Mouse (Mus musculus): ENCODE results near the gene Prrt3.

The Prrt3 gene

DNA sequence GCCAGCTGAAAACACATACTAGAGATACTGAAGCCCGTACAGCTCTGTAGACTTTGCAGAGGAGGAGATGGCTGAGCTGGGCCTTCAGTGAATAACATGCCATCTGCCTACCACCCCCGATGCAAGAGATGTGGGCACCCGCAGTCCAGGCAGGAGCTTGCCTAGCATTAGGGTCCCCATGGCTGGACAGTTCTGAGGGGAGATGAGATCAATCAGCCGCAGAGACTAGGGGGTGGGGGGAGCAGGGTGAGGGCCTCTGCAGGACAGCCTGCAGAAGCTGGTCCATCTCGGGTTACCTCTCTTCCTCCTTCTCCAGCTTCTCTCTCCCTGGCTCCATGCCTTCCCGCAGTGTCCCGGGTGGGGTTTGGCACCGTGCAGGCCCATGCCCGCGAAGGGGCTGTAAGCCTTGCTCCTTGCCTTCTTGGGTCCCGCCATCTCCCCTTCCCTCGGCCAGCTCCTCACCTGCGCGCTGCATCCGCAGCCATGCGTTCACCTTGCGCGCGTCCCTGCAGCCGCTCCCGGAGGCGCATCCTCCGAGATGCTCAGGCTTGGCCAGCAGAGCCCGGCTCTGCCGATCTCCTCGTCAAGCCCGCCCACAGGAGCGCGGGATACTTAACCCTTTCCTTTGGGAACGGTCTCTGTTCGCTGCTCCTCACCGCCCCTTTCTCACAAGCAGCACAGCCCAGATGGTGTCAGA, at the start of gene Prrt3:
Prrt3 (minus strand) TSS at position 544 of the 697 bp plus-strand sequence.
- no peak for DNase-seq (ENCODE audit: low read depth, low spot score)

DNA sequence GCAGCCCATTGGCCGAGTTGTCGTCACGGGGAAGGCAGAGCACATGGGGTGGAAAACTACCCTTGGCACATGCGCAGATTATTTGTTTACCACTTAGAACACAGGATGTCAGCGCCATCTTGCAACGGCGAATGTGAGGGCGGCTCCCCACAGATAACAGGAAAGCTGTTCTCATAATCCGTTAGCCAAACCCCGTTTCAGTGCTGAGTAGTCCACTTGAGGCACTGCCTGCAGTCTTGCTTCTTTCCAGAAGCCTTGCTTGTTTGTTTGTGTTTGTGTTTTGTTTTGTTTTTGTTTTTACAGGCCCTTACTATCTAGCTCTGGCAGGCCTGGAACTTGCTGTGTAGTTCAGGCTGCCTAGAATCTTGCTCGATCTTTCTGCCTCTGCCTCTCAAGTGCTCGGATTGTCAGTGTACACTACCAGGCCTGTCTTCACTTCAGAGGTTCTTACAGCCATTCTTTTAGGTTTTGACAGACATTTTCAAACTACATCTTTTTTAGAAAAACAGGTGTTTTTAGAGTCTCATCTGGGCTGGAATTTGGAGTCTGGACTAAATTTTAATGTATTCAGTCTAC, 42.3 kb upstream of the Prrt3 start:
- no peak for DNase-seq (ENCODE audit: low read depth, low spot score)

DNA sequence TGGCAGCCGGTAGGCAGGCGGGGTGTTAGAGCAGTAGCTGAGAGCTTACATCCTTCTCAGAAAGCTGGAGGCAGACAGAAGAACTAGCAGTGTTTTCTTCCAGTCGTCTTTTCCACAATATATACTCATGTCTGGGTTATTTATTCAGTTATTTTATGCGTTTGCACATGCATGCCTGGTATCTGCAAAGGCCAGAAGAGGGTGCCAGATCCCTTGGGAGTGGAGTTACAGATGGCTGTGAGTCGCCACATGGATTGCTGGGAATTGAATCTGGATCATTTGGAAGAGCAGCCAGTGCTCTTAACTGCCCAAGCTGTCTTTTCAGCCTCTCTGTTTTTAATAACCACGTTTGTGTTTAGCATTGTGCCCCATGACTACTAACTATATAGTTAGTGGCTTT, 39.9 kb upstream of the Prrt3 start:
- DNase-seq (ENCODE audit: low read depth, low spot score): no peak

DNA sequence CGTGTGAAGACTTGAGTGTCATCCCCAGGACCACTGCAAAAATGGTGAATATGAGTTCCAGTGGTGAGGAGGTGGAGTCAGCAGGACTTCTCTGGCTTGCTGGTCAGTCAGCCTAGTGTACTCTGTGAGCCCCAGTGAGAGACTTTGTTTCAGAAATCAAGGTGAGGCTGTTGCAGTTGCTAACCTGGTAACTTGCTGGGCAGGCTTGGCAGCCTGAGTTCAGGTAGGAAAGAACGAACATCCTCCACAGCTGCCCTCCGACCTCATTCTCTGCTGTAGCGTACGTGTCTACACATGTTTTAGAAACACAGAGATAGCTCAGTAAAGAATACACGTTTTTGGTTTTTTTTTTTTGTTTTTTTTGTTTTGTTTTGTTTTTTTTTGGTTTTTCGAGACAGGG, 33.2 kb upstream of the Prrt3 start:
- no peak for DNase-seq (ENCODE audit: low read depth, low spot score)

DNA sequence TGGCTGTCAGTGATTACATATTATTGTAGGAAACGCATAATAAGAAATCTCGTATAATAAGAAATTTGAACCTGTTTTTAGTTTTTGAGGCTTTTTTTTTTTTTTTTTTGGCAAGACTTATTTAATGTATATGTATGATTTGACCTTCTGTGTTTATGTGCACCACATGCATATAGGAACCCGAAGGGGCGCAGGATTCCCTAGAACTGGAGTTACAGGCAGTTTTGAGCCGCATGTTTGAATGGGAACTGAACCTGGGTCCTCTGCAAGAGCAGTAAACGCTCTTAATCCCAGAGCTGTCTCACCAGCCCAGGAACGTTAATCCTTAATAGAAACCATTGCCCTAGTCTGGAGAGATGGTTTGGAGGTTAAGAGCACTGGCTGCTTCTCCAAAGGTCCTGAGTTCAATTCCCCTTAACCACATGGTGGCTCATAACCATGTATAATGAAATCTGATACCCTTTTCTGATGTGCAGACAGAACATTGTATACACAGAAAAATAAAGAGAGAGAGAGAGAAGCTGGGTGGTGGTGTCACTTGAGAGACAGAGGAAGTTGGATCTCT, 30.2 kb upstream of the Prrt3 start:
- no peak for DNase-seq (ENCODE audit: low read depth, low spot score)

DNA sequence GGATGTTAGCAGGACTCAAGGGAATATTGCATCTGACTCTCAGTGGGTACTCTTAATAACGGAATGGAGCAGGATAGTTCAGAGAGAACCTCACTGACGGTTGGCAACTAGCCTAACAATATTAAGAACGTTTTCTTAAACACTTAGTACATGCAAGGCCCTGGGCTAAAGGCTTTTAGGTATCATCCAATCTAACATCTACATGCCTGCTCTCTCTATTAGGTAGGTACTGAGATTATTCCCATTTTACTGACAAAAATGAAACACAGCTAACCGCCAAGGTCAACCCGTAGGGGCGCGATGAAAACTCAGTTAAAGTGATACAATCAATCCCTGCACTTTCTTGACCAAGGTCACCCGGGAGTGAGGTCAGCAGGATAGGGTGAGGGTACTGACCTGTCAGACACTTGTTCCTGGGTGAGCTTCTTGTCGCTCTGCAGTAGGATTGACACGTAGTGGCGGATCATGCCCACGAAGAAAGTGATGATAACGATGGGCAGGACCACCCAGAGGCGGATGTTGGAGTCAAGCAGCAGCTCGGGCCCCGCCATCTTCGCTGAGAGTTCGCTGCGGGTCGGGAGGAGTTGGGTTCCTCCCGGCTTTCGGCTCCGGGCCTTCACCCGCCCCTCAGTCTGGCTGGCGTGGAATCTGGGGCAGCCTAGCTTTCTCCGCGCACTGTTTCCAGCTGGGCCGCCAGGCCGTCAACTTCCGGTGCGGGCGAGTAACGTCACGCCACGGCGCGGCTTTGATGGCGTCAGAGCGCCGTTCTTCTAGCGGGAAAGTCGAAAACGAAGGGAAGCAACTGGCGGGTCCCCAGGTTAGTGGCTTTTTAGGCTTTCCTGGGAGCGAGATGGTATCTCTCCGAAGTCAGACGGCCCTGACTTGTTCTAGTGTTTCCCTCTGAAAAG, 29.5 kb upstream of the Prrt3 start, which contains the start of the genes Emc3 and Fancd2:
Emc3 (minus strand) TSS at position 721 of the 908 bp plus-strand sequence.
Fancd2 (plus strand) TSS at position 751 of the 908 bp plus-strand sequence.
- DNase-seq (ENCODE audit: low read depth, low spot score): peak; percentile 82

DNA sequence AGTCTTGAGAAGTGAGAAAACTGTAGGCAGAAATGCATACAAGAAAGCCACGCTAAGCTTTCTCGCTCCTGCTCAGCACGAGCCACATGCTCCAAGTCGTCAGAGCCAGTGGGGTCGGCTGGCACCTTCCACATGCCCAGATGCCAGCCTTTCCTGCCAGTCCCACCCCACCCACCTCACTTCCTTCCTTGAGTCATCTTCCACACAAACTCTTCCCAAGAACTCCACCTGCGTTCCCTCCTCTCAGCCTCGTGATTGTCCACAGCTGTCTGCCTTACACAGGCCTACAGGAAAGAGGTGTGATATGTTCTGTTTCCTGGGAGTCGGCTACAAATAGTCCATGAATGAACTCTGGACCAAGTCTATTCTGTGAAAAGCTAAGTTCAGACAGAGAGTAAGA, 21.7 kb upstream of the Prrt3 start:
- no peak for DNase-seq (ENCODE audit: low read depth, low spot score)

DNA sequence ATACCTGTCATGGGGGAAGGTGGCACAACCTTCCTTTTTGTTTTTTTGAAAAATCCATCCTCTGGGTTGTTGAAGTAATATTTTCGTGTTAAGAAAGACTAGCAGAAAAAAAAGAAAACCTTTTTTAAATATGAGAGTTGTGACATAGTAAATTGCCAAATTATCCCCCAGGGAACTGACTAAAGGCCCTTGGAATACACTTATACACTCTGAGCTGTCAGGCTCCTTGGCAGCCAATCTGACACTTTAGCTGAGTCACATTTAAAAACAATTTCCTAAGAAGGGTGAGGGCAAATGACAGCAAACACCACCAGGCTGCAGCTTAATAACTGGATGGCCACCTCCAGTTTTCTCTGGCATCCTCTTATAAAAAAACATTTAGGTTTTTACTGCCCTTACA, 20.6 kb upstream of the Prrt3 start:
- DNase-seq (ENCODE audit: low read depth, low spot score): peak; percentile 47

DNA sequence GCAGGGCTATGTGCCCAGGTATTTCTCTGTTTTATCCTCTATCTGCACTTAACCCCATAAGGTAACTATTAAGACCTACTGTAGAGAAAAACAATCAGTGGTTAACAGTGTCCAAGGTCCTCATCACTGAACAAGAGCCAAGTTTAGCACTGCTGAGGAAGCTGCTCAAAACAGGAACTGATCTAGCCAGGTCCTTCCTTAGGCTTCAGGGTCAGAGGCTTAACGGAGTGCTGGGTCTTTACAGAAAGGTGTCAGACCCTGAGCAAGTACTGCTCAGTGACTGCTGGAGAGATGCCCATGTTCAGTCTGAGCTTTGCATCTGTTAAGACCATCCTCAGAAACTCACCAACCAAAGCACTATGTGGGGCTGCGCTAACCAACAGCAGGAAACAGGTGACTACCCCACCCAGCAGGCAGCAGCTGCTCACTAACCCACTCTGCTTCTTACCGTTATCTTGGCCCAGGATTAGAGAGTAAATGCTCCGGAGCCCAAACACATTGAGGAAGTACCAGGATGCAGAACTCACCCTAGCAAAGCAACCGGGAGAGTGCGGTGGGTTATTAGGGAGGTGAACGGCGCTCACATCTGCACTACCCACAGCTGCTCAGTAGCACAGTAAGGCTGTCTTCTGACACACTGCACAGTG, 15.8 kb upstream of the Prrt3 start:
- no peak for DNase-seq (ENCODE audit: low read depth, low spot score)

DNA sequence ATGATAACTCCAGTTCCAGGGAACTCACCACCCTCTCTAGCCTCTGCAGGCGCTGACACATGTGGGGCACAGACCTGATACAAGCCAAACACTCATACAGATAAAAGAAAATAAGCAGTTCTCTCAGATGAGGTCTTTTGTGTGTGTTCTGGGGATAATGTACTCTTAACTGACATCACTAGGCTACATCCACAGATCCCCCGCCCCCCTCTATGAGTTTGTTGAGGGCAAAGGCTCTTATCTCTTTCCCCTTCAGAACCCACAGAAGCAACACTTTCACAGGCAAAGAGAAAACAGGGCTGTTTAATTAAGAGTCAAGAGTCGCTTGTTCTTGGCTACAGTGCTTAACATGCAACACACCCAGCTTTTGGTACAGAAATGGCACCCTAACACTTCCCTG, 12.9 kb upstream of the Prrt3 start:
- no peak for DNase-seq (ENCODE audit: low read depth, low spot score)

DNA sequence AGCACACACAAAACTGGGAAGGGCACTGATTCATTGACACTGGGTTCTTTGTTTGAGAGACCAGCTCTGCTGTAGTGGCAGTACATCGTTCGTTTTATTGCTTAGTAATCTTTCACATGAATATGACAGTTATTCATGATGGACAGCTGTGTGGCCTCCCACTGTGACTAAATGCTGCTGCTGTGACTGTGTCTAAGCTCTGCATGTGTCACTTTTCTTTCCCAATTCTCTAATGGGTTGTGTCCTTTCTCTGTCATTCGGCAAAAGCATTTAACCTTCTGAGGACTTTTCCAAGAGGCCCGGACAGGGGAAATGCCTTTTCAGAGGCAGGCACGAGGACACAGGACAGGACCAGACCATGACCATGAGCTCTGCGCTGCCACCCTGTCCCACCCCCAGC, 12.2 kb upstream of the Prrt3 start:
- DNase-seq (ENCODE audit: low read depth, low spot score): no peak

DNA sequence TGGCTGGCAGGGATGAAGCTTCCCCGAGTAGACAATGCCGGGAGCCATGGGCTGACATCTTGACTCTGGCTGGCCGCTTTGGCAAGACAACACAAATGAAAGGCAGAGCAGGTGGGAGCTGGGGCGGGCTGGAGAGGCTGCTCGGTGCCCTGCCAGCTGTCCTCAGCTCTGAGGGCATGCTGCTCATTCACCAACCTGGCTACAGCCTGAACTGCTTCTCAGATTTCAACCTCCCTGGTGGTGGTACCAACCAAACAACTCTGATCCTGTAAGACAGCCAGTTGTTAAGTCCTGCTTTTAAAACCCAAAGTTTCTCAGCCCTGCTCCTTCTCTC, 7.2 kb upstream of the Prrt3 start:
- DNase-seq (ENCODE audit: low read depth, low spot score): peak; percentile 75

DNA sequence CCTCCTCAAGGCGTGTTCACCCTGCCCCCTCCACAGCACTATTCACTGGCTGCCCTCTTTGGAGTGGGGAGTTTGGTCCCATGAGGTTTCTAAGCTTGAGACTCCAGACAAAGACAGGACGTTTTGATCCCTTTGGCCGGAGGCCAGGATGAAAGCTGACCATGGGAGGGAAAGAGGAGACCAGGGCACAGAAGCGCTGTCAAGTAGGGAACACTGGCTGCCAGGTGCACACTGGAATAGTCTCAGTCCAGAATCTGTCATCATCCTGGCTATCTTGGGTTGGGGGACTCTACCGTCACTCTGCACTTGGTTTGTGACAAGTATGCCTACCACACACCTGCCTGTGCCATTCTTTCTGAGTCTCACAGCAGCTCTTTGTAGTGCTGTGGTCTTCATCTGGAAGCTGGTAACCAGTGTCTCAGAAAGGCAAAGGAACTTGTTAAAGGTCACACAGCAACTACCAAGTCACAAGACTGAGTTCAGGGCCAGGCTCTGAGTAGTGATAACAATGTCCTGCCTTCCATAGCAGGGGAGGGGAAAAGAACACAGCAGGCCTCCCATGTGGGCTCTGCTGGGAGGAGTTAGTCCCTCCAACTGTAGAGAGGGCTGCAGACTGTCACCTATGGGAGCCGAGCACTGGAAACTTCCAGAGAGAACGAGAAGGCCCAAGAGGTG, 6.7 kb upstream of the Prrt3 start:
- peak; percentile 80 for DNase-seq (ENCODE audit: low read depth, low spot score)

DNA sequence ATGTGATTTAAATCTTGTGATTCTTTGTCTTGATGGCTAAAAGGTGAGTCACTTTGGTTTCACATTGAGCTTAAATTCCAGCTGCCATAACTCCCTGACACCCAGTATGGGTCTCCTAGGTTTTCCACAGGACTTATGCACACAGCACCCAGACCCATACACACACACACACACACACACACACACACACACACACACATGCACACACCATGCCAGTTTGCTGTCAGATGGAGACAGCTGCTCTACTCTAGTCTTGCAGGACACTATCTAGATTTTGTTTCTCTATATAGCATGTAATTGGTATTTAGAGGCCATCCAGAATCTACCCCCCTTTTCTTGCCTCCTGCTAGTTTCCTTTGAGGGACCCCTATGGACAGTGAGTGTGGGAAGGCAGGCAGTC, 5.4 kb upstream of the Prrt3 start:
- DNase-seq (ENCODE audit: low read depth, low spot score): no peak

DNA sequence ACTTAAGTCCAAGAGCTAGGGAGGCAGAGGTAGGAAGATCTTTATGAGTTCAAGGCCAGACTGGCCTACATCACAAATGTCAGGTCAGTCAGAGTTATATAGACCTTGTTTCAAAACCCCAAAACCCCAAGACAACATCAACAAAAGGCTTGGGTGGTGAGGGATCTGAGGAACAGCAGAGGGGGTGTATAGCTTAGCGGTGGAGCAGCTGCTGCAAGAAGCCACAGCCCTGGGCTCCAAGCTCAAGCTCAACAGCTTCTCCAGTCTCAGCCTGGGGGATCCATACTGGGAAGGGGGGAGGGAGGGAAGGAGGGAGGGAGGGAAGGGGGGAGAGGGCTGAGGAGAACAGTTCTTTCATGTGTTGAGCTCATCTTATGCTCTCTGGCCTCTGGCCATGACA, 4.0 kb upstream of the Prrt3 start:
- DNase-seq (ENCODE audit: low read depth, low spot score): no peak

DNA sequence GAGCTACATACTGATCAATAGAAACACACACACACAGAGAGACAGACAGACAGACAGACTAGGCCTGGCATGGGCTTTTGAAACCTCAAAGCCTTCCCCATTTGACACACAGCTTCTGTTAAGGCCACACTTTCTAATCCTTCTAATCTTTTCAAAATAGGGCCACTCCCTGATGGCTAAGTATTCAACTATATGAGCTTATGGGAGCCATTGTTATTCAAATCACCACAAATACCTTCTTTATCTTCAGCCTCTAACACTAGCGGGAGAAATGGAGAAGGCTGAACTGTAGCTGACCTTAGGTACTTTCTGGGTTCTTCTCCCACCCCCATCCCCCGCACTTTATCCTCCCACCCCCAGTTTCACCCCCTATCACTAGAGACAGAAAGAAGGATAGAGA, 1.1 kb upstream of the Prrt3 start:
- DNase-seq (ENCODE audit: low read depth, low spot score): no peak

DNA sequence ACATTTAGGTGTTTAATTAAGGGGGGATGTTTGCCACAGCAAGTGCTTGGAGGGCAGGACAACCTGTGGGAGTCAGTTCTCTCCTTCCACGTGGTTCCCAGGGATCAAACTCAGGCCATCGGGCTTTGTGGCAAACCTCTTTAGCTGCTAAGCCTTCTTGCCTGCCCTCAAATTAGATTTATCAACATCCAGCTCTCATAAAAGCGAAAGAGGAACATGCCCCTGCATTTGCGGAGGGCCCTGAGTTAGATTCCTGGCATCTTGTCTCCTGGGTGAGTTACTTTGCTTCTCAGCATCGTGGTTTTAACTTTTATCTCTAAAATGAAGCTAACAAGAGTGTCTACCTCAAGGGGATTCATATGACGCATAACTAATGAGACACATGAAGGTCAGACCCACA, 2.4 kb downstream of the Prrt3 start:
- no peak for DNase-seq (ENCODE audit: low read depth, low spot score)

DNA sequence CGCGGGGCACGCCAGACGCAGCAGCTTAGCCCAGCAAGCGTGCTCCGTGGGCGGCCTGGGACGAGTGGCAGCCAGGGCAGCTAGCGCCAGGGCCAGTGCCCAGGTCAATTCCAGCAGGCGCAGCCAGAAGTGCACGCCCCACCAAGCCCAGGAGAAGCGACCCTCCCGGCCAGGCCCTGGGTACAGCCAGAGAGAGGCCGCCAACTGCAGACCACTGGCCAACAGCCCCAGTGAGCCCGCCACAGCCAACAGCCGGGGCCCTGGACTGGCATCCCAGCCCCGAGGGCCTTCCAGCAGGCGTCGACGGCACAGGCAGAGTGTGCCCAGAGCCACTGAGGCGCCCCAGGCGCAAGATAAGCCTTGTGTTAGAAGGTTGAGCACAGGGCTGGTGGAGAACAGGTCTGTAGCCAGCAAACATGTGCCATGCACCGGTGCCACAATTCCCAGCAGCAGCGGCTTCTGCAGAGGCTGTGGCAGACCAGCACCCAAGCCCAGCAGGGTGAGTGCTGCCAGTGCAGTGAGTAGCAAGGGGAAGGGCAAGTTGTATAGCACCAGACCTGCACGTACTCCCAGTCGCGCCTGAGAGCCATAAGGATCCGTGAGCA, 6.6 kb downstream of the Prrt3 start:
- DNase-seq (ENCODE audit: low read depth, low spot score): no peak

DNA sequence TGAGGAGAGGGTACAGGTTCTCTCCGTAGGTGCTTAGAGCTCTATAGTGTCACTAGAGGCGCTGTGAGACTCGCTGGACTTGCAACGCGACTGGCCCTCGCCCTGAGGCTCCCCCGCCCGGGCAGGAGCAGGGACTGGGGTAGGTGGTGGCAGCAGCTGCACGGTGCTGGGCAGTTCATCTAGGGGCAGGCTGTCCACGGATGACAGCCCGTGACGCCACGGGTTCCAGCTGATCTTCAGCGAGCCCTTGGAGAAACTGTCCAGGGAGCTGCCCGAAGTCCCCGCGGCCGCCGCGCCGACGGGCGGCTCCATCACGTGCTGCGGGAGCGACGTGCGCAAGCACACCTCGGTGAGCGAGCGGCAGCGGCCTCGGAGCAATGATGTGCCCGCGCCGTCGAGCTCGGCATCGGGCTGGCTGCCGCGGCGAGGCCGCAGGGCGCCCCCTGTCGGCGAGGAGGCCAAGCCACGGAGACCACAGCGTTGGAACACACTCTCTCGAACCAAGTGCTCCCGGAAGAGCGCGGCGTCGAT, 7.4 kb downstream of the Prrt3 start:
- peak; percentile 67 for DNase-seq (ENCODE audit: low read depth, low spot score)

DNA sequence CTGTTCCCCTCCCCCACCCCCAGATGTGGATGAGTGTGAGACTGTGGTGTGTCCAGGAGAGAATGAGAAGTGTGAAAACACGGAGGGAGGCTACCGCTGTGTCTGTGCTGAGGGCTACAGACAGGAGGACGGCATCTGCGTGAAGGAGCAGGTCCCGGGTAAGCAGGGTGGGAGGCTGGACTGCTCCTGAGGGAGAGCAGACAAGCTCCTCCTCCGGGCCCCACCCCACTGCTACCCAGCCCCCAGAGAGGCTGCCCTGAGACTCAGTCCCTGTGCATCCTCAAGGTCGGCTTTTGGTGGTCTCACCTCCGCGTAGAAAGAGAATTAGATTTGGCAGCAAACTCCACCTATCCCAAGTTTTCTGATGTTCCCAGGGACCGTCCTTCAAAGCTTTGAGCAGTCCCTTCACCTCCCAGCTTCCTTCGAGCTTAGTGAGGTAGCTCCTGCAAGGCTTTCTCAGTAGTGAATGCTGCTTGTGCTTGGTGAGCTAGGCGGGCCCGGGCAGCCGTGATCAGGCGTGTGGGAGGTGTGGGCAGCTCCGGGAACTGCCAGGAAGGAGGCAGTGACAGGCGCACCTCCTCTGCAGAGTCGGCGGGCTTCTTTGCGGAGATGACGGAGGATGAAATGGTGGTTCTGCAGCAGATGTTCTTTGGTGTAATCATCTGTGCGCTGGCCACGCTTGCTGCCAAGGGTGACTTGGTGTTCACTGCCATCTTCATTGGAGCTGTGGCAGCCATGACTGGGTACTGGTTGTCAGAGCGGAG, 9.4 kb downstream of the Prrt3 start:
- DNase-seq (ENCODE audit: low read depth, low spot score): no peak

Measured in skeletal muscle tissue, adult 2 months (tissue).